Mouse (Mus musculus) liver, adult 2 months (tissue): Measurements from ENCODE around the gene Jhy.

Experiments
- CTCF ChIP-seq: fragments of 200-500 bp; IDR thresholded peaks from 2 replicates; pipeline ENCODE4 v1.5.1; 2011; ENCODE audit warnings: low read depth, low read length, control low read depth
- POLR2A ChIP-seq: fragments of 200-500 bp; IDR thresholded peaks from 2 replicates; pipeline ENCODE4 v1.6.1; 2011; ENCODE audit warnings: low read length, control low read depth; ENCODE audit not compliant: insufficient read depth; ENCODE audit errors: extremely low read depth

- TF ChIP-seq CTCF, result no peak
- TF ChIP-seq POLR2A, result no peak
These were observed at the start of gene Jhy for GRCm38 (mm10) chr9:40963586-40964417.
